Mouse (Mus musculus) embryonic facial prominence, embryonic 15.5 days (tissue): Measurements from ENCODE around the gene Atp6v1g3. TPM values are rescaled to one million over a fixed set of nuclear protein-coding genes. Genes with fewer than 3 reads are reported as not detected.

ENCODE experiments used
- ATAC-seq: fragments of 200-750 bp; cut with Nextera tagmentation; 2 replicates; pipeline ENCODE4 v1.8.0; 2017; ENCODE audit warnings: low read depth, moderate TSS enrichment; ENCODE audit not compliant: insufficient number of reproducible peaks, low FRiP score, low TSS enrichment
- H3K27ac ChIP-seq: fragments of 300-500 bp; sonication (generic); replicated peaks from 2 replicates; pipeline ENCODE4 v1.5.1; 2015; ENCODE audit warnings: mild to moderate bottlenecking, inconsistent platforms
- H3K27me3 ChIP-seq: fragments of 300-500 bp; sonication (generic); 2 replicates; pipeline ENCODE4 v1.6.1; 2015; ENCODE audit warnings: inconsistent platforms
- H3K36me3 ChIP-seq: fragments of 300-500 bp; sonication (generic); 2 replicates; pipeline ENCODE4 v1.6.1; 2015; ENCODE audit warnings: mild to moderate bottlenecking, inconsistent platforms
- H3K4me1 ChIP-seq: fragments of 300-500 bp; sonication (generic); 2 replicates; pipeline ENCODE4 v1.6.1; 2015; ENCODE audit warnings: inconsistent platforms
- H3K4me2 ChIP-seq: fragments of 300-500 bp; sonication (generic); replicated peaks from 2 replicates; pipeline ENCODE4 v1.6.1; 2015; ENCODE audit warnings: mild to moderate bottlenecking, inconsistent platforms
- H3K4me3 ChIP-seq: fragments of 300-500 bp; sonication (generic); replicated peaks from 2 replicates; pipeline ENCODE4 v1.5.1; 2015; ENCODE audit warnings: mild to moderate bottlenecking, inconsistent platforms
- H3K9ac ChIP-seq: fragments of 300-500 bp; sonication (generic); 2 replicates; pipeline ENCODE4 v1.6.1; 2015; ENCODE audit warnings: inconsistent platforms
- H3K9me3 ChIP-seq: fragments of 300-500 bp; sonication (generic); replicated peaks from 2 replicates; pipeline ENCODE4 v1.6.1; 2016; ENCODE audit warnings: inconsistent platforms
- WGBS: fragments of 180-500 bp; shearing (Covaris S2); methylation state at CpG from one replicate; pipeline ENCODE4 v1.1.7; 2015; 5-methylcytosine and 5-hydroxymethylcytosine counted together
- polyA plus RNA-seq: library from polyadenylated mRNA; unstranded; fragments of >200 nt; fragmentation: Nextera tagmentation; extraction: Ambion mirVana; gene quantifications from 2 replicates; pipeline ENCODE4 v1.2.1, GENCODE M21; 2015

The Atp6v1g3 gene
- polyA plus RNA-seq, 1 experiment from 2014 or later = 0.75 TPM

- 60% methylated on average over 4 of the region's 4 CpGs for WGBS
- ATAC-seq = no peak
- Histone ChIP-seq H3K9me3 (no peaks in the 10 kb centered on the region), H3K4me1 (no peaks in the 10 kb centered on the region), H3K4me2 (no peak overlapping the region), H3K36me3 (no peaks in the 10 kb centered on the region), H3K27me3 (no peaks in the 10 kb centered on the region), H3K9ac (no peak overlapping the region), H3K27ac (no peak overlapping the region), H3K4me3 (no peak overlapping the region)
Observed at GRCm38 (mm10) chr1:138326091-138326490, 52.6 kb downstream of the Atp6v1g3 start.

GRCm38 (mm10) chr1:138326566-138326965 lies 53.0 kb downstream of the Atp6v1g3 start:
- no peak overlapping the region for H3K9ac ChIP-seq
- H3K36me3 ChIP-seq = no peaks in the 10 kb centered on the region
- H3K4me1 ChIP-seq = no peaks in the 10 kb centered on the region
- no peak overlapping the region for H3K4me2 ChIP-seq
- H3K27ac ChIP-seq = no peak overlapping the region
- 38% methylated on average over 2 of the region's 2 CpGs for WGBS
- ATAC-seq = no peak
- no peaks in the 10 kb centered on the region for H3K27me3 ChIP-seq
- H3K4me3 ChIP-seq = no peak overlapping the region
- no peaks in the 10 kb centered on the region for H3K9me3 ChIP-seq

GRCm38 (mm10) chr1:138327466-138328245 lies 54.1 kb downstream of the Atp6v1g3 start:
- Histone ChIP-seq H3K9ac (no peak overlapping the region), H3K4me1 (no peaks in the 10 kb centered on the region), H3K27ac (no peak overlapping the region), H3K4me2 (no peak overlapping the region), H3K4me3 (no peak overlapping the region), H3K36me3 (no peaks in the 10 kb centered on the region), H3K9me3 (no peaks in the 10 kb centered on the region), H3K27me3 (no peaks in the 10 kb centered on the region)
- 68% methylated on average over 18 of the region's 18 CpGs for WGBS
- no peak for ATAC-seq

GRCm38 (mm10) chr1:138328320-138328719 lies 54.8 kb downstream of the Atp6v1g3 start:
- ATAC-seq = no peak
- Histone ChIP-seq H3K9ac (no peak overlapping the region), H3K9me3 (no peaks in the 10 kb centered on the region), H3K4me2 (0 out of 2 replicates have a peak overlapping the region, but pooled peaks have one; percentile 24), H3K27ac (no peak overlapping the region), H3K27me3 (no peaks in the 10 kb centered on the region), H3K4me3 (no peak overlapping the region), H3K4me1 (no peaks in the 10 kb centered on the region), H3K36me3 (no peaks in the 10 kb centered on the region)
- WGBS = 16% methylated on average over 12 of the region's 12 CpGs

GRCm38 (mm10) chr1:138330556-138330955 lies 57.0 kb downstream of the Atp6v1g3 start:
- ATAC-seq = no peak
- 88% methylated on average over 2 of the region's 2 CpGs for WGBS
- H3K36me3 ChIP-seq = no peaks in the 10 kb centered on the region

GRCm38 (mm10) chr1:138331596-138331995 lies 58.1 kb downstream of the Atp6v1g3 start:
- Histone ChIP-seq H3K4me3 (no peak overlapping the region), H3K4me2 (no peak overlapping the region), H3K27ac (no peak overlapping the region), H3K4me1 (no peaks in the 10 kb centered on the region), H3K27me3 (no peaks in the 10 kb centered on the region), H3K9me3 (no peaks in the 10 kb centered on the region), H3K9ac (no peak overlapping the region), H3K36me3 (no peaks in the 10 kb centered on the region)
- ATAC-seq = no peak
- WGBS = 63% methylated on average over 4 of the region's 4 CpGs

More at GRCm38 (mm10) chr1:138330556-138330955, 57.0 kb downstream of the Atp6v1g3 start:
- Histone ChIP-seq H3K27ac (no peak overlapping the region), H3K9ac (no peak overlapping the region), H3K4me3 (no peak overlapping the region), H3K27me3 (no peaks in the 10 kb centered on the region), H3K4me1 (no peaks in the 10 kb centered on the region), H3K9me3 (no peaks in the 10 kb centered on the region), H3K4me2 (no peak overlapping the region)

- Histone ChIP-seq H3K9me3 (no peaks in the 10 kb centered on the region), H3K27me3 (no peaks in the 10 kb centered on the region), H3K9ac (no peak overlapping the region), H3K36me3 (no peaks in the 10 kb centered on the region), H3K4me3 (no peak overlapping the region), H3K27ac (no peak overlapping the region), H3K4me1 (no peaks in the 10 kb centered on the region), H3K4me2 (no peak overlapping the region)
- ATAC-seq = no peak
- WGBS = 32% methylated on average over 2 of the region's 2 CpGs
Observed at GRCm38 (mm10) chr1:138334701-138335100, 61.2 kb downstream of the Atp6v1g3 start.

GRCm38 (mm10) chr1:138337417-138337816 lies 63.9 kb downstream of the Atp6v1g3 start:
- H3K27ac ChIP-seq = no peak overlapping the region
- H3K36me3 ChIP-seq = no peaks in the 10 kb centered on the region
- no peaks in the 10 kb centered on the region for H3K4me1 ChIP-seq
- no peak overlapping the region for H3K4me2 ChIP-seq
- WGBS = 67% methylated on average over 2 of the region's 2 CpGs
- no peaks in the 10 kb centered on the region for H3K27me3 ChIP-seq
- H3K9me3 ChIP-seq = no peaks in the 10 kb centered on the region
- no peak for ATAC-seq
- H3K9ac ChIP-seq = no peak overlapping the region
- no peak overlapping the region for H3K4me3 ChIP-seq

Other genes starting within 250 kb of the Atp6v1g3 start
- gene Ptprc, start 98.0 kb upstream of the Atp6v1g3 start, polyA plus RNA-seq = 3.4 and 3.8 TPM in 2 replicates